Mouse (Mus musculus): Measurements from ENCODE around the gene Fxr2.
"Not testable (repeated sequence)": the region's sequence is repeated elsewhere in the genome, so short reads cannot be mapped to it uniquely, and the experiment has no call there.

Gene Fxr2

GRCm38 (mm10) chr11:69684936-69685335 lies 52.1 kb downstream of the Fxr2 start:
- peak; percentile 63 for DNase-seq

GRCm38 (mm10) chr11:69685526-69686148 lies 52.8 kb downstream of the Fxr2 start, which contains the start of gene Tnfsf13:
Gene Tnfsf13 (minus strand): TSS chr11:69685784.
- peak; percentile 93 for DNase-seq

DNA sequence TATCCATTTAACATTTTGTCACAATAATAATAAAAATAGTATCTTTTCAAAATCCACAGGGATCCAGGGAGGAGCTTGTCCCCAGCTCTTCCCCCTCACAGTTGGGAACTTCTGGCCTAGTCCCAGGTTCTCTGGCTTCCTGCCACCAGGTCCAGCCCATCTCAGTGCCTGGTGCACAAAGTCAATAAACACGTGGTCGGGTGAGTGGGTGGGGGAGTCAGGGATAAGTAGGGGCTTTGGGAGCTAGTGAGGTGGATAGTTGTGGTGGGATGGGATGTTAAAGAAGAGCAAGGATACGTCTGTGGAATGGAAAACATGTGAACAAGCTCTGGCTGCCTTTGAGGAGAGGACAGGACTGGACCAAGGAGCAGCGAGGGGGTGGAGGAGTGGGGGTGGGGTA lies 53.6 kb downstream of the Fxr2 start:
- DNase-seq: peak; percentile 80

GRCm38 (mm10) chr11:69687061-69687460 lies 54.3 kb downstream of the Fxr2 start:
- DNase-seq: no peak

DNA sequence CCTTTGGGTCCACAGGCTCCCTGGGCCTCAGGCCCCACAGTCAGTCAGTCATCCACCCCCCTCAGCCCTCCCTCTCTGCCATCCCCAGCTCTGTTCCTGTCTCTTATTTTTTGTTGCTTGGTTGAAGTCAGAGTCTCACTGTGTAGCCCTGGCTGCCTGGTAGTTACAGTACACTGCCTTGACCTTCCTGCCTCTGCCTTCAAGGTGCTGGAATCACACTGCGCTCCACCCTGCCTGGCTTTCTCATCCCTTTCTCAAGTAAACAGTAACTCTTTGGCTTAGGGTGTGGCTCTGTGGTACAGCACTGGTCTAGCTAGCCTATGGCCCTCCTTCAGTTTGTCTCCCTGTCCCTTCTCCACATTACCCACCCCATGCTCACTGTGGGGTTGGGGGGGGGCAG lies 57.1 kb downstream of the Fxr2 start:
- DNase-seq: no peak

DNA sequence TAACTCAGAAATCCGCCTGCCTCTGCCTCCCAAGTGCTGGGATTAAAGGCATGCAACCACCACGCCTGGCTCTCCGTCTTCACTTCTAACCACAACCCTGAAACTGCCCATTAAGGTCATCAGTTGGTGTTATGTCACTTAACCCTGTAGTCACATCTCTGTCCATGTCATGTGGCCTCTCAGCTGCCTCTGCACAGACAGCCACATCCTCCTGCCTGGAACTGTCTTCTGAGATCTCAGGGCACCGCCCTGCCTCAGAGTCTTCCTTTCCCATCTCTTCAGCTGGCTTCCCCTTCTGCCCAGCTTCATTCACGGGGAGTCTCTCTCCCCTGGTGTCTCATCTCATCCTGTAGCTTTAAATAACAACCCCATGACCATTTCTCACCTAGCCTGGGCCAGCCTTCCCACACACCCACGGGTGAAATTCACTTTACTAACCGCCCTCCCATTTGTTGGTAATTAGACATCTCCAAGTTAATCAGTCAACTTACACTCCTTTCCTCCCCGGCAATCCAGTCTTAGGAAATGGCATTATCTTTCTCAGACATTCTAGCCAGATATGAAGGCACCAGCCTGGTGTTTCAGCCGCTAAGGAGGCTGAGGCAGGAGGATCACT lies 59.5 kb downstream of the Fxr2 start:
- no peak for DNase-seq

- DNase-seq: no peak
These were observed 60.1 kb downstream of the Fxr2 start for GRCm38 (mm10) chr11:69692863-69693262.

DNA sequence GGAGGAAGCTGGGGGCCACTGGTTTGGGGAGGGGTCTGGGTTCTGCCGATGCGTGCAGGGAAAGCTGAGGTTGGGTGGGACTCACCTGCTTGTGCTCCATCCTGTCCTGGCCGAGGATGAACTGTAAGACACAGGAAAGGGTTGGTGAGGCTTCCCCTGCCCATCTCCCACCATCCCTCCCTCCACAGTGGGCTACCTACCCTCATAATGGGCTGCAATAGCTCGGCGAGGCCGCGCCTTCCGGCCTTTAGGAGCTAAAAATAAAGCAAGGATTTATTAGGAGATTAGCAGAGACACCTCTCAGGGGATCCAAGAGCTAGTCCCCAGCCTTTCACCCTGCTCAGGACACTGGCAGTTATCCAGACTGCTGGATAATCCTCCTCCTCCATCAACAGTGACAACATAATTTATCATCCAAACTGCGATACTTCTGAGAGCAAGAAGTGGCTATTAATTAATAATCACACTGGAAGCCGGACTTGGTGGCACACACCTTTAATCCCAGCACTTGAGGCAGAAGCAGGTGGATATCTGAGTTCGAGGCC lies 60.7 kb downstream of the Fxr2 start:
- DNase-seq: peak; percentile 33

- DNase-seq: no peak
These were observed 62.2 kb downstream of the Fxr2 start for GRCm38 (mm10) chr11:69695046-69695360.

- DNase-seq: peak; percentile 78
These were observed 62.8 kb downstream of the Fxr2 start, which contains the start of the genes Tnfsf12 and Tnfsfm13 for GRCm38 (mm10) chr11:69695361-69696181. Gene Tnfsf12 (minus strand): TSS chr11:69695849. Gene Tnfsfm13 (minus strand): TSS chr11:69696098.

DNA sequence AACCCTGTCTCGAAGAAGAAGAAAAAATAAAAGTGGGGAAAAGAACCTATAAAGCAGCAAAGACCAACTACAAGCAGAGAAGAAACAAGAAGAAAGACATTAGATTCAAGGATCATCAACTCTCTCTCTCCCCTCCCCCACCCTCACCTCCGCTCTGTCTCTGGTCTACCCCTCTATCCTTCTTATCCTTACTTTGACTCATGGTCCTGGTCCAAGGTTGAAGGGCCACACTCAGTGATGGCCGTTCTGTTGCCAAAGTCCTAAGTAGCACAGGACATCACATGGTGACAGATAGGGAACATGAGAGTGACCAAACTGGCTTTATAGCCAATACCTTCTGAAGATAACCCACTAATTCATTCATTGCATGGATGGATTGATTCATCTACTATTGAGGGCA lies 64.6 kb downstream of the Fxr2 start:
- DNase-seq: no peak

DNA sequence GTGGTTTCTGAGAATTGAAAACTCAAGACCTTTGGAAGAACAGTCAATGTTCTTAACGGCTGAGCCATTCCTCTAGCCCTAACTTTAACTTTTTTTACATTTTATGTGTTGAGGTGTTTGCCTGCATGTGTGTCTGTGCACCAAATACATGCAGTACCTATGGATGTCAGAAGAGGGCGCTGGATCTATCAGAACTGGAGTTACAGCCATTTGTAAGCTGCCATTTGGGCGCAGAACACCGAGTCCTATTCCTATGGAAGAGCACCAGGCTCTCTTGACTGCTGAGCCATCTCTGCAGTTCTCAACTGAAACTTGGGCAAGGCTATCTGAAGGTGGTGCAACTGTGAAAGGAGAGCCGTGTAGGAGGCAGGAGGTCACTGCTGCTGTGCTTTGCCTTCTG lies 65.8 kb downstream of the Fxr2 start:
- no peak for DNase-seq

DNA sequence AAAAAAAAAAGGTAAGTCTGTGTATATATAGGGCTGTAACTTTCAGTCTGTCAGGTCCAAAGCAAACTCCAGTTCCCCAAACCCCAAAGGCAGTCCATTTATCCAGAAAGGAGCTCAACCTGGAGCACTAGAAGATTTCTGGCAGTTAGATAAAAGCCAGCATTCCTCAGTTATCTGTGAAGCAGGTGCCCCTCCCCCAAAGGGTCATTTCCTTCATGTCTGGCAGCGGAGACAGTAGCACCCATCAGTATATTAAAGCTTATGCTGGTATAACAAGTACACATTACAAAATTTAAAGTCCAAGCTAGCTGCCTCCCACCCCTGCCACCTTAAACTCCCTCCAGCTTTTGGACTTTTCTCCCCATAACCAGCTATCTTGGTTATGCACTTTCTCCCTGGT lies 66.8 kb downstream of the Fxr2 start:
- DNase-seq: no peak

GRCm38 (mm10) chr11:69702886-69703285 lies 70.1 kb downstream of the Fxr2 start:
- not testable (repeated sequence) for DNase-seq

Data from cerebellum, adult 9-11 months (tissue).